Mouse (Mus musculus): ENCODE data around the gene Dennd1a. TPM values are rescaled to one million over a fixed set of nuclear protein-coding genes. Genes with fewer than 3 reads are reported as not detected.

Dennd1a gene
- total RNA-seq, 2 experiments from 2014 or later: 71.8 to 85.8 TPM

DNA sequence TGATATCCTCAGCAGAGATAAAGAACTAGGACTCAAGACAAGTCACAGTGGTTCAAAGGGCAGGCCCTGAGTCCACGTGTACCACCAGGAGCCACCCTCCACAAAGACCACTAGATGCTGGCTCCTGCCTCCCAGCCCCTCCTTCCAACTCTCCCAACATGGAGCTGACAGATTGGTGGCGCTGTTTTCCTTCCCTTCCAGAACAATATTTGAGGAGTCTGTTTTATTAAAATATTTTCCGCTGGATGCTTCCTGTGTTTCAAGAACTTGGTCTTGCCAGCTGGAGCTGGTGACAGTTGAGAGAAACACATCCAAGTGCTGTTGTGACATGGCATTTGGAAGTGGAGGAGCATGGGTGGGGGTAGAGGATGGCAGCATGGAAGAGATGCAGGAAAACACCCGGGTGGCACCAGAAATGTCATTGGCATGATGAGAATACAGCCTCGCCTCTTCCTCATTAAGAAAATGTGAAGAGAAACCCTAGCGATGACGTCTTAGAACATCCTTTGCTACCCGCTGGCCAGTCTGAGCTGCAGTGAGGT lies 472.3 kb downstream of the Dennd1a start:
- DNase-seq: peak in 1 of 2 experiments; percentile 21

DNA sequence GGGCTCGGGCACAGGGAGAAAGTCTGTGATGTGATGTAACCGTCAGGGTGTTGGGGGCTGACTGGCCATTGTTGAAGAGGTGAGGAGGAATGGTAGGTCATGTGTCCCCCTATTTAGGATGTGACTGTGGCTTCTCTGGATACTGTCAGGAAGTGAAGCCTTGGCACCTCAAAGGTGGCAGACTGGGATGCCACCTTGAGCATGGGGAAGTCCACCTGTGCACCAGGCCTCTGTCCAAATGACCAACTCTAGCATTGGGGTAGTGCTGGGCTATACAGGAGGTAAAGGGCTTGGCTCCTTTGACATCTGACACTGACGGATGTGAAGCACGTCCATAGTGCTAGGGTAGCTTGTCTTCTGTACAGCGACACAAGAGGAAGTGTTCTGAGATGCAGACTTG lies 474.8 kb downstream of the Dennd1a start:
- no peak for DNase-seq

GRCm38 (mm10) chr2:37811682-37812081 lies 475.5 kb downstream of the Dennd1a start:
- no peak for DNase-seq

DNA sequence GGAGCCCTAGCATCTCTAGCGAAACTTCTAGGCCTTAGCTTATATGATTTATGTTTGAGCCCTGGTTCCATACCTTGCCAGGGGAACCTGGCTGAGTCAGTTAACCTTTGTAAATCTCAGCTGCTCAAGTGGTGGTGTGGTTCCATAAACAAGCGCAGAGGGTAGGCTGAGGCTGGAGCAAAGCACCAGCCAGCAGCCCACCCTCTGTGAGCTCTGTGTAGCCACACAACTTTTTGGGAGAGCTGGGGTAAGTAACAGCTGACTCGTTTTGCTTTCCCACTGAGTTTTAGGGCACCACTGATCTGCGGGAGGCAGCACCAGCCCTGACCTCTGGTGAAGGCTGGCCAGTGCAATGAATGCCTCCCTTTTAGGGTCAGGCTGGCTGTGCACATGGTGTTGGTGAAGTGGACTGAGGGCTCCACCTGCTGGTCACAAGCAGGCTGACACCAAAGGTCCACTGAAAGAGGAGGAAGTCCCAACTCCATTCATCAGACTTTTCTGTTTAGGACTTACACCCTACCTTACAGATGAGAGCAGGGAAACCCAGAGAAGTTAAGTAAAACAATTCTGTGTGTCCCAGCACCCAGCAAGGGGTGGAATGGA lies 484.5 kb downstream of the Dennd1a start:
- DNase-seq: peak; percentile 39 to 67

GRCm38 (mm10) chr2:37801687-37802086 lies 485.5 kb downstream of the Dennd1a start:
- no peak for DNase-seq

GRCm38 (mm10) chr2:37799137-37799536 lies 488.1 kb downstream of the Dennd1a start:
- DNase-seq: no peak

DNA sequence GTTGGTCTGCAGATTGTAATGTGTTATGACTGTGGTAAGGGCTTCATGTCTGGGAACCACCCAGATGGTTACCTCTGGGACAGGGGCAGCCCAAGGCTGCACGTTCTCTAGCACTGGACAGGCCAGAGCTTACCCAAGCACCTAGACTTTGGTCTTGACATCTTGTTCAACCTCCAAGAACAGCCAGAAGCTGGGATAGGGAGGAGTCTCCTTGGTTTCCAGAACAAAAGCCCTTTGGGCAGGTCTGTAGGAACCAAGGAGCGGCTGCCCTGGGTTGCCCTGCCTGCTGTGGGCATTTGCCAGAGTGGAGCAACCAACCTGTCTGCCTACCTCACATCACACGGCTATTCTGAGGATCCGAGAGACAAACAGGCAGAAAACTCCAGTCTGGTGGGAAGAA lies 490.1 kb downstream of the Dennd1a start:
- no peak for DNase-seq

- no peak for DNase-seq
Observed at GRCm38 (mm10) chr2:37796021-37796420, 491.2 kb downstream of the Dennd1a start.

DNA sequence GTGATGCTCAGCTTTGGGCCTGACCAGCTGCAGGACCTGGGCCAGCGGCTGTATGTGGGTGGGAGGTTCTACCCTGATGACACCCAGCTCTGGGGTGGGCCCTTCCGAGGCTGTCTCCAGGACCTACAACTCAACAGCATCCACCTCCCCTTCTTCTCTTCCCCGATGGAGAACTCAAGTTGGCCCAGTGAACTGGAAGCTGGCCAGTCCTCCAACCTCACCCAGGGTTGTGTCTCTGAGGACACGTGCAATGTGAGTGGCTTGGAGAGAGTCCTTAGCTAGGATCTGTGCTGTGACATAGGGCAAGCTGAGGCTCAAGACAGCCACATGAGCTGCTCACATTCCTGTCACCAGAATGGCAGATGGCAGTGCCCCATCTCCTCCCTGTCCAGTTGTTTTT lies 495.9 kb downstream of the Dennd1a start:
- no peak for DNase-seq

GRCm38 (mm10) chr2:37790738-37791137 lies 496.5 kb downstream of the Dennd1a start:
- DNase-seq: no peak

DNA sequence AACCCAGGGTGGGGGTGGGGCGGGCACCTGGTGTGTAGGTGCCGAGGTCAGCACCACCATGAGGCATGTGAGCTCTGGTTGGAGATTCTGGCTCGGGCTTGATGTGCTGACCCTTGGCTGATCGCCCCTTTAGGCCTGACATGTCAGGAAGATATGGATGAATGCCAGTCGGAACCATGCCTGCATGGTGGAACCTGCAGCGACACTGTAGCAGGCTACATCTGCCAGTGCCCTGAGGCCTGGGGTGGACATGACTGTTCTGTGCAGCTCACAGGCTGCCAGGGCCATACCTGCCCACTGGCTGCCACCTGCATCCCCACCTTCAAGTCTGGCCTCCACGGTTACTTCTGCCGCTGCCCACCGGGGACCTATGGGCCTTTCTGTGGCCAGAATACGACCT lies 497.2 kb downstream of the Dennd1a start:
- DNase-seq: no peak

GRCm38 (mm10) chr2:37789029-37789428 lies 498.2 kb downstream of the Dennd1a start:
- DNase-seq: no peak

DNA sequence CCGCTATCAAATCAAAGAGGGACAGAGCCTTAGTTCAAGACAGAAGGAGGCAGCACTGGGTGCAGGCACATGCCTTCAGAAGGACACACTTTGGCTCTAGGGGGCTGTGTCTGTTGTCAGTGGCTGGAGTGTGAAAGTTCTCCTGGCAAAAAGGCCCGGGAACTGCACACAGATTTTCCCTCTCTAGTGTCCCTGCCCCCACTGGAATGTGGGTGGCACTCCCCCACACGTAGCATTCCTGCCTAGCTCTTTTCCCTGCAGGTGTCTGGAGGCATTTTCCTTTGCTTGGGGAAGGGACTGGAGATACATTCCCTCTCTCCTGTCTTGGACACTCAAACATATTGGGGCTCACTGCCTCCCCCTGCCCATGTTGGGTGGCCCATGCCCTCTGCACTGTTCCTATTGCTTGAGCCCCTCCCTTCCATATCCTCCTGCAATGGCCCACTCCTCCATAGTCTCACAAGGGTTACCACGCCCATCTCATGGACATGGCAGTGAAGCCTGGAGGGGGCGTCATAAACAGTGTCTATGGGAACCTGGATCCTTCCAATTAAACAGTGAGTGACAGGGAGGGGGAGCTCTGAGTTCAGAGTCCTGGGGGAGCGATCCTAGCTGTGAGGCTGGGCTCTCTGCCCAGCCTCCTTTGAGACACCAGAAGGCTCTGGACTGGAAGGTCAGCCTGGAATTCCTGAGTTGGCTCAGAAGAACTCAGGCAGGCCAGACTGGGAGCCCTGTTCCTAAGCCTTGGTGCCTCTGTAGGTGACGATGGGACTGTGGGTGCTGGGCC lies 498.8 kb downstream of the Dennd1a start:
- no peak for DNase-seq

- no peak for DNase-seq
Observed at GRCm38 (mm10) chr2:37786461-37786860, 500.7 kb downstream of the Dennd1a start.

- no peak for DNase-seq
Observed at GRCm38 (mm10) chr2:37784473-37784872, 502.7 kb downstream of the Dennd1a start.

GRCm38 (mm10) chr2:37782002-37782401 lies 505.2 kb downstream of the Dennd1a start:
- DNase-seq: no peak

GRCm38 (mm10) chr2:37781421-37781820 lies 505.8 kb downstream of the Dennd1a start:
- DNase-seq: no peak

- no peak for DNase-seq
Observed at GRCm38 (mm10) chr2:37780270-37780929, 506.8 kb downstream of the Dennd1a start.

- no peak for DNase-seq
Observed at GRCm38 (mm10) chr2:37777958-37778720, 509.1 kb downstream of the Dennd1a start.

- no peak for DNase-seq
Observed at GRCm38 (mm10) chr2:37776611-37777411, 510.4 kb downstream of the Dennd1a start.

DNA sequence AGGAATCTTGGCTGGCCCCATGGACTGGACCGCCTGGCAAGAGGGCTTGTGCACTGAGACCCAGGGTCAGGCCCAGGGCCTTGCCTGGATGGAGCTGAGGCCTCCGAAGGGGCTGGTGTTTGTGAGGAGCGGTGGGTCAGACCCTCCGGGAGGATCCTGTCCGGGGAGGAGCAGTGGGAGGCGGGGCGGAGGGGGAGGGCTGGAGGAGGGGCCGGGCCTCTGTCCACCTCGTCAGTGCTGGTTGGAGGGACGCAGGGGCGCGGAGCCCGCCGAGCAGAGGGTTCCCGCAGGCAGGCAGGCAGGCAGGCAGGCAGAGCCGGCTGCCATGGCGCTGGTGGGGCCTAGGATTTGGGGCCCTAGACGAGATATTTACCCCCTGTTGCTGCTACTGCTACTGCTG lies 511.2 kb downstream of the Dennd1a start, which contains the start of gene Crb2:
TSS of gene Crb2 (plus strand) at position 234 of the 400 bp plus-strand sequence.
- DNase-seq: no peak

GRCm38 (mm10) chr2:37774571-37774970 lies 512.6 kb downstream of the Dennd1a start:
- DNase-seq: no peak

All from layer of hippocampus, postnatal 36 days (tissue).